Mouse (Mus musculus) erythroblast, embryonic 14.5 days (primary cell): ENCODE results near the gene Prcd.

Source experiments
- GATA1 ChIP-seq: IDR thresholded peaks from 2 replicates; pipeline ENCODE4 v1.6.1; 2012; ENCODE audit warnings: low read length, inconsistent platforms, mixed read lengths
- TAL1 ChIP-seq: IDR thresholded peaks from 3 replicates; pipeline ENCODE4 v1.6.1; 2012; ENCODE audit warnings: low read length, inconsistent platforms, mixed read lengths

GRCm38 (mm10) chr11:116654255-116654821 lies 1.0 kb downstream of the Prcd start, which contains the start of gene Cygb:
- TF ChIP-seq GATA1 (no peak), TAL1 (no peak)
